Comparison of ENCODE assay signal across 16 mouse cellular contexts in the genomic region with DNA sequence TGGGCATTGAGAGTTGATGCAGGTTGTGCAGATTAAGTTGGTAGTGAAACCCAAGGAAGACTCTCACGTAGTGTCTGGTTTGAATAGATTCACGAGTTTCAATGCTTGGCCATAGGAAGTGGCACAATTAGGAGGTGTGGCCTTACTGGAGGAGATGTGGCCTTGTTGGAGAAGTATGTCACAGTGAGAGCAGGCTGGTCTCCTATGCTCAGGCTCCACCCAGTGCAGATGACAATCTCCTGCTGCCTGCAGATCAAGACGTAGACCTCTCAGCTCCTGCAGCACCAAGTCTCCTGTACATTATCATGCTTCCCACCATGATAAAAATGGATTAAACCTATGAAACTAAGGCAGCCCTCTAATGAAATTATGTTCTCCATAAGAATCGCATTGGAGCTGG. TPM values are rescaled to one million over a fixed set of nuclear protein-coding genes. Genes with fewer than 3 reads are reported as not detected.
A peak's percentile ranks its signal among the peaks of the same experiment; 100 is the strongest.
DNase-seq lines count a peak whose midpoint lies in the region; ATAC-seq lines count a peak whose summit lies in the region.
"Had no signal": no experiment of that assay in that cellular context is flagged by ENCODE, and none has a peak within 500 bp of the region (broad histone marks: within the 10 kb centered on the region; RNA-seq: fewer than 3 reads in every experiment).

No protein-coding gene starts in this region.

- no peaks in the 10 kb centered on the region for H3K27me3 ChIP-seq in liver, embryonic 15.5 days
- H3K27me3 ChIP-seq: heart, embryonic 13.5 days; midbrain, embryonic 15.5 days had no signal

- WGBS in liver, embryonic 15.5 days (ENCODE audit: insufficient replicate concordance): 45% methylated on average over 4 of the region's 4 CpGs

- peaks cover 89% of the 10 kb centered on the region for H3K4me1 ChIP-seq in liver, embryonic 15.5 days (replicated peaks)
- H3K4me1 ChIP-seq: embryonic facial prominence, embryonic 10.5 days; midbrain, embryonic 15.5 days had no signal

- H3K4me3 ChIP-seq in liver, embryonic 15.5 days (replicated peaks): no peak overlapping the region
- H3K4me3 ChIP-seq: embryonic facial prominence, embryonic 10.5 days; heart, embryonic 13.5 days; midbrain, embryonic 15.5 days had no signal

- DNase-seq in lung, postnatal 36 days: peak; percentile 37
- no peak for DNase-seq in lung, postnatal 14 days
- no peak for DNase-seq in kidney, postnatal 36 days
- no peak for DNase-seq in right cerebral cortex, postnatal 25 days
- DNase-seq in right cerebral cortex, postnatal 4 days: no peak
- no peak for DNase-seq in kidney, adult 8-10 months
- DNase-seq: cerebellum, postnatal 25 days; gastrocnemius, postnatal 14 days; heart, postnatal 4 days; thymus, postnatal 4 days had no signal

- H3K9me3 ChIP-seq in liver, embryonic 15.5 days (replicated peaks): no peaks in the 10 kb centered on the region
- H3K9me3 ChIP-seq: heart, embryonic 13.5 days; midbrain, embryonic 15.5 days had no signal

- H3K9ac ChIP-seq in liver, embryonic 15.5 days: no peak overlapping the region
- H3K9ac ChIP-seq: heart, embryonic 13.5 days; midbrain, embryonic 15.5 days had no signal

- H3K4me2 ChIP-seq in liver, embryonic 15.5 days: peak overlapping the region; percentile 14
- H3K4me2 ChIP-seq: heart, embryonic 13.5 days; midbrain, embryonic 15.5 days had no signal

- H3K27ac ChIP-seq in liver, embryonic 15.5 days (replicated peaks): peak overlapping the region; percentile 66
- H3K27ac ChIP-seq: embryonic facial prominence, embryonic 10.5 days; kidney, postnatal 0 days; midbrain, embryonic 15.5 days had no signal

- H3K36me3 ChIP-seq in liver, embryonic 15.5 days (replicated peaks): peaks cover 10% of the 10 kb centered on the region; the same call in 1 of the 2 replicates
- H3K36me3 ChIP-seq: midbrain, embryonic 15.5 days had no signal

- ATAC-seq in erythroid progenitor cell, adult 5-6 weeks (replicated peaks; ENCODE audit: low FRiP score, poor library complexity, severe bottlenecking): peak; percentile 80
- ATAC-seq in liver, embryonic 15.5 days (ENCODE audit: insufficient read depth): peak; percentile 70
- ATAC-seq: midbrain, embryonic 15.5 days had no signal

RNA-seq across cellular contexts. Expression of a gene that starts 18.7 kb away (rescaled TPM):
- 110 and 132 TPM in 2 replicates for total RNA-seq in erythroid progenitor cell, adult 5-6 weeks (2015; ENCODE audit: low replicate concordance)
- total RNA-seq in erythroid progenitor cell, adult 5-6 weeks (2017; ENCODE audit: low replicate concordance): 101 and 116 TPM in 2 replicates
- polyA plus RNA-seq in liver, embryonic 15.5 days (2015; fragmentation: Nextera tagmentation; extraction: Ambion mirVana): 45.3 and 45.7 TPM in 2 replicates
